Mouse (Mus musculus) cerebellum, postnatal 14 days (tissue): Measurements from ENCODE around the gene Ankrd28.

Source experiments
- DNase-seq, 2 experiments: peaks; one replicate each; pipeline ENCODE4 v3.0.0; 2021; ENCODE audit warnings: mixed read lengths in 2 of 2

Gene Ankrd28

GRCm38 (mm10) chr14:31697755-31698154, 132.7 kb downstream of the Ankrd28 start:
- no peak for DNase-seq

GRCm38 (mm10) chr14:31697346-31697745, 133.1 kb downstream of the Ankrd28 start:
- DNase-seq = peak; percentile 40 to 52

GRCm38 (mm10) chr14:31696985-31697303, 133.5 kb downstream of the Ankrd28 start:
- no peak for DNase-seq

- DNase-seq = no peak
These were observed 134.1 kb downstream of the Ankrd28 start for GRCm38 (mm10) chr14:31696206-31696984.

GRCm38 (mm10) chr14:31692536-31692935, 137.9 kb downstream of the Ankrd28 start:
- no peak for DNase-seq

GRCm38 (mm10) chr14:31686231-31686630, 144.2 kb downstream of the Ankrd28 start:
- DNase-seq = no peak

GRCm38 (mm10) chr14:31685680-31686079, 144.8 kb downstream of the Ankrd28 start:
- DNase-seq = no peak

GRCm38 (mm10) chr14:31684343-31685040, 146.0 kb downstream of the Ankrd28 start:
- no peak for DNase-seq

- no peak for DNase-seq
These were observed 146.8 kb downstream of the Ankrd28 start for GRCm38 (mm10) chr14:31683610-31684009.

GRCm38 (mm10) chr14:31681931-31682555, 148.4 kb downstream of the Ankrd28 start:
- DNase-seq = no peak

- DNase-seq = no peak
These were observed 149.2 kb downstream of the Ankrd28 start for GRCm38 (mm10) chr14:31681291-31681690.

- no peak for DNase-seq
These were observed 149.8 kb downstream of the Ankrd28 start for GRCm38 (mm10) chr14:31680656-31681055.

- DNase-seq = no peak
These were observed 158.7 kb downstream of the Ankrd28 start for GRCm38 (mm10) chr14:31671635-31672320.

GRCm38 (mm10) chr14:31669642-31670490, 160.6 kb downstream of the Ankrd28 start:
- no peak for DNase-seq

- peak; percentile 54 to 67 for DNase-seq
These were observed 161.3 kb downstream of the Ankrd28 start for GRCm38 (mm10) chr14:31669161-31669611.

- DNase-seq = no peak
These were observed 162.1 kb downstream of the Ankrd28 start for GRCm38 (mm10) chr14:31668326-31668725.

GRCm38 (mm10) chr14:31667741-31668140, 162.7 kb downstream of the Ankrd28 start:
- DNase-seq = no peak

GRCm38 (mm10) chr14:31666931-31667705, 163.3 kb downstream of the Ankrd28 start:
- no peak for DNase-seq

- no peak for DNase-seq
These were observed 164.9 kb downstream of the Ankrd28 start for GRCm38 (mm10) chr14:31665566-31665940.

- DNase-seq = no peak
These were observed 165.4 kb downstream of the Ankrd28 start for GRCm38 (mm10) chr14:31664903-31665565.
